In genomic region chr6:127855711-127856295, GRCm38 (mm10) we compare ENCODE assay signal across 14 mouse cellular contexts. TPM values are rescaled to one million over a fixed set of nuclear protein-coding genes. Genes with fewer than 3 reads are reported as not detected.
DNase-seq lines count a peak whose midpoint lies in the region; ATAC-seq lines count a peak whose summit lies in the region.
"Had no signal": no experiment of that assay in that cellular context is flagged by ENCODE, and none has a peak within 500 bp of the region (broad histone marks: within the 10 kb centered on the region; RNA-seq: fewer than 3 reads in every experiment).

No protein-coding gene starts in this region.

- peak overlapping the region; percentile 45; the same call in 1 of the 2 replicates for H3K27ac ChIP-seq in forebrain, embryonic 14.5 days (ENCODE audit: low read depth, low read length)
- H3K27ac ChIP-seq in limb, embryonic 13.5 days, result 0 out of 2 replicates have a peak overlapping the region, but pooled peaks have one; percentile 34
- H3K27ac ChIP-seq: kidney, postnatal 0 days had no signal

- H3K4me3 ChIP-seq in forebrain, embryonic 14.5 days (ENCODE audit: low read depth, low read length), result no peak overlapping the region
- H3K4me3 ChIP-seq in limb, embryonic 13.5 days, result no peak overlapping the region

- H3K4me2 ChIP-seq in forebrain, embryonic 14.5 days (ENCODE audit: low read length), result no peak overlapping the region
- H3K4me2 ChIP-seq in limb, embryonic 13.5 days (replicated peaks), result no peak overlapping the region

- peak; percentile 51 for DNase-seq in left cerebral cortex, postnatal 4 days
- no peak for DNase-seq in left cerebral cortex, adult 11 months (ENCODE audit: low spot score)
- DNase-seq in forebrain, embryonic 14.5 days (ENCODE audit: low spot score), result peak; percentile 81
- DNase-seq in retina, postnatal 1 day, result peak; percentile 94
- no peak for DNase-seq in right cerebral cortex, adult 18-20 months
- DNase-seq in lung, postnatal 10 days, result no peak
- DNase-seq: cerebellum, adult 11 months; heart, postnatal 10 days; thymus, adult 18-20 months had no signal

- H3K9ac ChIP-seq in forebrain, embryonic 14.5 days (ENCODE audit: low read length), result no peak overlapping the region
- no peak overlapping the region for H3K9ac ChIP-seq in limb, embryonic 13.5 days

- WGBS in forebrain, embryonic 14.5 days, result 16% methylated on average over 9 of the region's 9 CpGs
- 31% methylated on average over 9 of the region's 9 CpGs for WGBS in limb, embryonic 13.5 days

- intact Hi-C loops in left cerebral cortex, postnatal 4 days (cut with DNase I), result no loop called here

- no peaks in the 10 kb centered on the region for H3K9me3 ChIP-seq in forebrain, embryonic 14.5 days (replicated peaks; ENCODE audit: control insufficient read depth, low read length)
- H3K9me3 ChIP-seq in limb, embryonic 13.5 days, result no peaks in the 10 kb centered on the region

- peak; percentile 84 for ATAC-seq in forebrain, embryonic 14.5 days
- ATAC-seq in limb, embryonic 13.5 days (ENCODE audit: low FRiP score, low read depth), result peak; percentile 62; the same call in 1 of the 2 replicates
- no peak for ATAC-seq in CD4-positive, CD25-positive, alpha-beta regulatory T cell, adult 4 months

- H3K4me1 ChIP-seq in forebrain, embryonic 14.5 days (ENCODE audit: control insufficient read depth, insufficient read depth, low read length), result peaks cover 17% of the 10 kb centered on the region
- H3K4me1 ChIP-seq in limb, embryonic 13.5 days, result peaks cover 45% of the 10 kb centered on the region

- no peaks in the 10 kb centered on the region for H3K27me3 ChIP-seq in forebrain, embryonic 14.5 days (replicated peaks; ENCODE audit: control insufficient read depth, insufficient read depth, low read length)
- H3K27me3 ChIP-seq in limb, embryonic 13.5 days, result no peaks in the 10 kb centered on the region

- no peaks in the 10 kb centered on the region for H3K36me3 ChIP-seq in forebrain, embryonic 14.5 days (ENCODE audit: control insufficient read depth, insufficient read depth, low read length)
- no peaks in the 10 kb centered on the region for H3K36me3 ChIP-seq in limb, embryonic 13.5 days

RNA-seq across cellular contexts. Expression of gene Tspan11, which starts 31.6 kb away (rescaled TPM):
- total RNA-seq in left cerebral cortex, postnatal 4 days (2021), result 10 to 100 TPM in 1 of 2 experiments, 1 to 10 TPM in 1; 6.6 to 10.2 TPM
- polyA plus RNA-seq in forebrain, embryonic 14.5 days (2014; fragmentation: Nextera tagmentation; extraction: Ambion mirVana), result 9.8 and 10.5 TPM in 2 replicates
- 19.6 and 21.1 TPM in 2 replicates for polyA plus RNA-seq in limb, embryonic 13.5 days (2015; fragmentation: Nextera tagmentation; extraction: Ambion mirVana)
- polyA plus RNA-seq in CD4-positive, CD25-positive, alpha-beta regulatory T cell, adult 4 months (2017; shearing (Covaris generic)), result not detected
- total RNA-seq: CH12.LX had no signal
- polyA plus RNA-seq: liver, adult 2 months had no signal

Comparison
In these comparisons a context has a peak if more than half of its experiments do, and no peak if none do; other contexts are left out.
1. DNase-seq: peak in left cerebral cortex, postnatal 4 days (single experiment), forebrain, embryonic 14.5 days (single experiment) and retina, postnatal 1 day (single experiment); none in left cerebral cortex, adult 11 months (single experiment), right cerebral cortex, adult 18-20 months (single experiment) and lung, postnatal 10 days (single experiment).
2. RNA of gene Tspan11, which starts 31.6 kb away (polyA plus RNA-seq): 19.6 to 21.1 TPM in limb, embryonic 13.5 days and 9.8 to 10.5 TPM in forebrain, embryonic 14.5 days; not detected in CD4-positive, CD25-positive, alpha-beta regulatory T cell, adult 4 months; every median in the first group is over 10 times any median in the second.